Mouse (Mus musculus) heart, embryonic 13.5 days (tissue): Measurements from ENCODE around the gene Rpf2. TPM values are rescaled to one million over a fixed set of nuclear protein-coding genes. Genes with fewer than 3 reads are reported as not detected.
A peak's percentile ranks its signal among the peaks of the same experiment; 100 is the strongest.

Experiments
- ATAC-seq: fragments of 200-750 bp; cut with Nextera tagmentation; 2 replicates; pipeline ENCODE4 v1.8.0; 2017; ENCODE audit warnings: moderate TSS enrichment; ENCODE audit not compliant: insufficient number of reproducible peaks, low FRiP score, low TSS enrichment; ENCODE audit errors: extremely low read depth
- H3K27ac ChIP-seq: fragments of 300-500 bp; sonication (generic); replicated peaks from 2 replicates; pipeline ENCODE4 v1.5.1; 2015; ENCODE audit warnings: moderate library complexity, mild to moderate bottlenecking, inconsistent platforms
- H3K27me3 ChIP-seq: fragments of 300-500 bp; sonication (generic); replicated peaks from 2 replicates; pipeline ENCODE4 v1.6.1; 2015; ENCODE audit warnings: mild to moderate bottlenecking, inconsistent platforms
- H3K36me3 ChIP-seq: fragments of 300-500 bp; sonication (generic); 2 replicates; pipeline ENCODE4 v1.6.1; 2015; ENCODE audit warnings: mild to moderate bottlenecking, inconsistent platforms
- H3K4me1 ChIP-seq: fragments of 300-500 bp; sonication (generic); 2 replicates; pipeline ENCODE4 v1.6.1; 2015; ENCODE audit warnings: inconsistent platforms
- H3K4me2 ChIP-seq: fragments of 300-500 bp; sonication (generic); 2 replicates; pipeline ENCODE4 v1.6.1; 2015; ENCODE audit warnings: inconsistent platforms, mild to moderate bottlenecking, moderate library complexity
- H3K4me3 ChIP-seq: fragments of 300-500 bp; sonication (generic); 2 replicates; pipeline ENCODE4 v1.5.1; 2015; ENCODE audit warnings: moderate library complexity, mild to moderate bottlenecking, inconsistent platforms
- H3K9ac ChIP-seq: fragments of 300-500 bp; sonication (generic); 2 replicates; pipeline ENCODE4 v1.6.1; 2015; ENCODE audit warnings: inconsistent platforms, mild to moderate bottlenecking, moderate library complexity
- H3K9me3 ChIP-seq: fragments of 300-500 bp; sonication (generic); 2 replicates; pipeline ENCODE4 v1.6.1; 2016; ENCODE audit warnings: inconsistent platforms
- WGBS: fragments of 180-500 bp; shearing (Covaris S2); methylation state at CpG from one replicate; pipeline ENCODE4 v1.1.7; 2015; ENCODE audit warnings: mixed read lengths; 5-methylcytosine and 5-hydroxymethylcytosine counted together
- polyA plus RNA-seq: library from polyadenylated mRNA; unstranded; fragments of >200 nt; fragmentation: Nextera tagmentation; extraction: Ambion mirVana; gene quantifications from 2 replicates; pipeline ENCODE4 v1.2.1, GENCODE M21; 2015

The Rpf2 gene
- polyA plus RNA-seq, 1 experiment from 2014 or later, result 42.6 TPM

DNA sequence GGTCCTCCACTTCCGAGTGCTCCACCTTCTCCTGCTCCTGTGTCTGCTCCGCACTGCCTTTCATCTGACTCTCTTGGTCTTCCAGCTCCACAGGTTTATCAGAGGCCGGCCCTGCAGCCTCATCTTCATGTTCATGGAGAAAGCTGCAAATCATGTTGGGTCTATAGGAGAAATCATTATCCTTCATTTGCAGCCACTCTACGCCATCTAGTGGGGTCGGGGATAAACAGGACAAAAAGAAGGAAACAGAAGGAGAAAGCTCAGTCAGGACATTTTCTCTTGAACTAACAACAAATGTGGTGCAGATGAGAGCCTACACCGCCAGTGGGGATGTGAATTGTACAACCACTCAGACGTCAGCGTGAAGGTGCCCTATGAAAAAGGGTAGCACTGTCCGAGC lies 2.8 kb upstream of the Rpf2 start:
- Histone ChIP-seq H3K4me3 (no peak overlapping the region), H3K27ac (no peak overlapping the region), H3K4me1 (peaks cover 11% of the 10 kb centered on the region), H3K27me3 (no peaks in the 10 kb centered on the region), H3K36me3 (peaks cover 73% of the 10 kb centered on the region), H3K9me3 (no peaks in the 10 kb centered on the region), H3K4me2 (no peak overlapping the region), H3K9ac (no peak overlapping the region)
- no peak for ATAC-seq
- 88% methylated on average over 9 of the region's 9 CpGs for WGBS

DNA sequence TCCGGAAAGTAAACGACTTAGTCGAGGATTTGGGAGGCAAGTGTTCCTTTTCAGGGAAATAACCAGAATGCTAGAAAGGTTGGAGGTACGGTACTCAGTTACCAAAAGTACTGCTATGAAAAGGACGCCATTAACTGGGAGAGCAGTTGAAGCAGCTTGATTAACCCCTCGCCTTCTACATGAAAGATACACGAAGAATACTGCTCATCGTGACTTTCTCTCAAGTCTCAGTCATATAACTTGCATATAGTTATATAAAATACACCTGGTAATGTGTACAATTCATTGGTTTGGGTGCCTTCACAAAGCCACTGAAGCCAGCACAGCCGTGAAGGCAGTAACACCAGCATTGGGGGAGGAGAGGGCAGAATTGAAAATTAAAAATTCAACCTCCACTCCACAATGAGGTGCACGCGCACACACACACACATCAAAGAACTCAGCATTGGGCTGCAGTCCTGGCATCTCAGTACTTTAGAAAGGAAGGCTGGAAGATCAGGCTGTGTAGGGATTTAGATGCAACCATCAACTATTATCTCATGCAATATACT lies 405 bp upstream of the Rpf2 start:
- Histone ChIP-seq H3K9ac (peak overlapping the region; percentile 86), H3K36me3 (peaks cover 71% of the 10 kb centered on the region), H3K27ac (peak overlapping the region; percentile 56)

DNA sequence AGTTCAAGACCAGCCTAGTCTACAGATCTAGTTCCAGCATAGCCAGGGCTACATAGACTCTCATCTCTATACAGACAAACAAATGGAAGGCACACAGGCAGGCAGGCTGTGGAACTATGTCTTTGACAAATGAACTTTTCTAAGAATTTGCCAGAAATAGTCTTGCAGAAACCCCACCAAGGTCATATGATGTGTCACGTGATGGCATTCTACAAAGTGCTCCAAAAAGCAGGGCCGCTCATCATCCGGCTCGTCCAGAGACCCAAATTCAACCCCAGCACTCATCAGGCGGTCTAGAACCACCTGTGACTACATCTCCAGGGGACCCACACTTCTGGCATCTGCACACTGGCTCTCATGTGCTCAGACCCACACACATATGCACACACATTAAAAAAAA lies 9.0 kb downstream of the Rpf2 start:
- Histone ChIP-seq H3K4me3 (no peak overlapping the region), H3K4me2 (no peak overlapping the region), H3K9ac (no peak overlapping the region), H3K27me3 (no peaks in the 10 kb centered on the region), H3K27ac (no peak overlapping the region), H3K36me3 (peaks cover 91% of the 10 kb centered on the region), H3K4me1 (no peaks in the 10 kb centered on the region), H3K9me3 (no peaks in the 10 kb centered on the region)
- WGBS, result 90% methylated on average over 5 of the region's 5 CpGs
- no peak for ATAC-seq

More for the DNA sequence above, 405 bp upstream of the Rpf2 start:
- WGBS, result 33% methylated on average over 11 of the region's 11 CpGs
- Histone ChIP-seq H3K4me2 (peak overlapping the region; percentile 72), H3K27me3 (no peaks in the 10 kb centered on the region), H3K4me1 (peaks cover 11% of the 10 kb centered on the region), H3K9me3 (no peaks in the 10 kb centered on the region), H3K4me3 (peak overlapping the region; percentile 73)
- ATAC-seq, result no peak

DNA sequence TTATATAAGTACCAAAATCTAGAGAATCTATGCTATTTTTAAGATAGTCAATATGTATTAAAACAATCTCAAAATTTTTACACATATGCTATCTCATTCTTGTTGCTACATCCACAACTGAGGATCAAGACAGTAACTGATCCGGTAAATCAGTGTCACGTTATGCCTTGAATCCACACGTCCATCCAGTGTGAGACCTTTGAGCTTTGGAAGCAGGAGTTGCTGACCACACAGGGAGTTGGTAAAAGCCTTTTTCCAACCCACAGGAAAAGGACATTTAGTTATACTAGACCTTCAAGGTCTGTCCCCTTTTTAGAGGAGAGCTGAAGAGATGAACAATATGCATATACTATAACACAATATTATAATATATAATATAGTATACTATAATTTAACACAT lies 13.6 kb downstream of the Rpf2 start:
- Histone ChIP-seq H3K9me3 (no peaks in the 10 kb centered on the region), H3K4me1 (no peaks in the 10 kb centered on the region), H3K9ac (no peak overlapping the region), H3K36me3 (peaks cover 89% of the 10 kb centered on the region), H3K4me2 (no peak overlapping the region), H3K27me3 (no peaks in the 10 kb centered on the region), H3K4me3 (no peak overlapping the region), H3K27ac (no peak overlapping the region)
- ATAC-seq, result no peak
- WGBS, result 90% methylated on average over 3 of the region's 3 CpGs

DNA sequence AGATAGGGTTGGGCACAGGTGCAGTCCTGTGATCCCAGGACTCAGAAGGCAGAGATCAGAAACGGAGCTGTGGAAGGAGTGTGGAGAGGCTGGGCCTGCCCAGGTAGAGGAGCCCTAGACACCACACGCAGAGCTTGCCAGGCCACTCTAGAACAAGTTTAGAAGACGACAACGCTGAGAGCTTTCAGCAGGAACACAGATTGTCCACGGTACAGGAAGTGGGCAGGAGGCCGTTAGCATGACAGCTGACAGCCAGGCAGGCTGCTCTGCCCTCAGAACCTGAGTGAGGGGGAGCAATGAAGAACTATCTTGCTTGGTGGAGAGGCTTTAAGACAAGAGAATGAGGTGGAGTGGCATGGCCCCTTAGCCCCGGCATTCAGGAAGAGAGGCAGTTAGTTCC lies 14.4 kb downstream of the Rpf2 start:
- Histone ChIP-seq H3K4me3 (no peak overlapping the region), H3K4me1 (no peaks in the 10 kb centered on the region), H3K27me3 (no peaks in the 10 kb centered on the region), H3K36me3 (peaks cover 87% of the 10 kb centered on the region), H3K9ac (no peak overlapping the region), H3K27ac (no peak overlapping the region), H3K9me3 (no peaks in the 10 kb centered on the region), H3K4me2 (no peak overlapping the region)
- 53% methylated on average over 7 of the region's 7 CpGs for WGBS
- no peak for ATAC-seq

DNA sequence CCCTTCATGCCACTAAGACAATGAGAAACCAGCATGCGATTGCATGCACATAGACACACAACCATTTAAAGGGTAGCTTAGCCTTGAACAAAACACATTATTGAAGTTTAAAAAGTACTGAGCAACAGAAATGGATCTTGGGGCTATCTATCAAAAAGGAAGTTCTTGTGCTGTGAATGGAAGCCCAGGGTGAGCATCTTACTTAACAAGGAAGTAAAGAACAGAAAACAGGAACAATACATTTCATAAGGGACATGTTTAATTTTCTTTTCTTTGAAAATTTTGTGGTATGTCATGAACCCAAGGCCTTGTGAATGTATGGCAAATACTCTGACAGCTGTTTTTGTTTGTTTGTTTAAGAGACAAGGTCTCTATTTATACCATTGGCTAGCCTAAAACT lies 17.1 kb downstream of the Rpf2 start:
- H3K27me3 ChIP-seq, result no peaks in the 10 kb centered on the region
- 94% methylated on average over 1 of the region's 1 CpGs for WGBS
- H3K27ac ChIP-seq, result no peak overlapping the region
- no peak overlapping the region for H3K4me3 ChIP-seq
- H3K9ac ChIP-seq, result no peak overlapping the region
- H3K9me3 ChIP-seq, result no peaks in the 10 kb centered on the region
- no peaks in the 10 kb centered on the region for H3K4me1 ChIP-seq
- H3K4me2 ChIP-seq, result no peak overlapping the region
- peaks cover 87% of the 10 kb centered on the region for H3K36me3 ChIP-seq
- no peak for ATAC-seq

DNA sequence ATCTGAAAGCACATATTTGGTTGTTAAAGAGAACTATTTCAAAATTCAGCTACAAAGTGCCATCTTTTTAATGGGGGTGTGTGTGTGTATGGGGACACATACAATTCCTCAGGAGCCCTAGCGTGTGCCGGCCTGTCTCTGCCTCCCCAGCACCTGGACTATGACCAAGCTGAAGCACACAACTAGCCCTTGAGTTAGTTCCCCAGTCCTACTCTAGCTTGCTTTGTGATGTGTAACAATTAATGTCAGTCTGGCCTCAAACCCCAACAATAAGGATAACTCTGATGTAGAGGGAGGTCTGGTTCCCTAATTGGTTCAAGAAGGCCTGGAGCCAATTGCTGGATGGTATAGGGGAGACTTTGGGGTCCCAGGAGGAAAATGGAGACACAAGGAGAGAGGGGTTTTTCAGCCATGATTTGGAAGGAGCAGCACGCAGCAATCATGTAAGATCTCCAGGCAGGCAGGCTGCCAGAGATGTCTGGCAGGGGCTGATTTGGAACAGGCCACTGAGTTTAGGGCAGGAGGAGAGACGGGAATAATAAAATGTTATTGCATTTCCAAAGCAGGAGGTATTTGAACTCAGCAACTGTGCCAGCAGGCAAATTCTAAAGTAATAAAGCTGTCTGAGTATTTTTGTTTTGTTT lies 19.1 kb downstream of the Rpf2 start:
- Histone ChIP-seq H3K27me3 (no peaks in the 10 kb centered on the region), H3K9me3 (0 out of 2 replicates have a peak, but pooled peaks cover under 1% of the 10 kb centered on the region), H3K36me3 (peaks cover 91% of the 10 kb centered on the region), H3K27ac (no peak overlapping the region), H3K4me1 (no peaks in the 10 kb centered on the region), H3K4me2 (no peak overlapping the region), H3K4me3 (no peak overlapping the region), H3K9ac (no peak overlapping the region)
- WGBS, result 73% methylated on average over 4 of the region's 4 CpGs
- ATAC-seq, result no peak

DNA sequence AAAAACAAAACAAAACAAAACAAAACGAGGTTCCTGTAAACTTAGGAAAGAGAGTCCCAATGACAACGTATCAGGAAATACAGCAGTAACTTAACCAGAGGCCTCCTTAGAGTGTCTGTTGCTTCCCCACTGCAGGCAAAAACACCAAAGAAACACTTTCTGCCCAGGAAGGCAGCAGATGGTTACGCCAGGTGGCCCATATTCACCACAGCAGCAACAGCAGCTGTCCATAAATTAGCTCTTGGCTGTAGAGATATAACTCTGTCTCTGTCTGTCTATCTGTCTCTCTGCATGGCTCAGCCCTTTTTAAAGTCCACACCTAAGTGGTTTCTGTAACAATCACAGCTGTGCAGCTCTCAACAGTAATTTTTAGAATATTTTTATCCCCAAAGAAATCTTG lies 28.0 kb downstream of the Rpf2 start:
- Histone ChIP-seq H3K4me1 (no peaks in the 10 kb centered on the region), H3K4me2 (no peak overlapping the region), H3K9ac (no peak overlapping the region), H3K36me3 (peaks cover 31% of the 10 kb centered on the region), H3K27me3 (no peaks in the 10 kb centered on the region), H3K4me3 (no peak overlapping the region), H3K27ac (no peak overlapping the region), H3K9me3 (0 out of 2 replicates have a peak, but pooled peaks cover 4% of the 10 kb centered on the region)
- 78% methylated on average over 3 of the region's 3 CpGs for WGBS
- ATAC-seq, result no peak

DNA sequence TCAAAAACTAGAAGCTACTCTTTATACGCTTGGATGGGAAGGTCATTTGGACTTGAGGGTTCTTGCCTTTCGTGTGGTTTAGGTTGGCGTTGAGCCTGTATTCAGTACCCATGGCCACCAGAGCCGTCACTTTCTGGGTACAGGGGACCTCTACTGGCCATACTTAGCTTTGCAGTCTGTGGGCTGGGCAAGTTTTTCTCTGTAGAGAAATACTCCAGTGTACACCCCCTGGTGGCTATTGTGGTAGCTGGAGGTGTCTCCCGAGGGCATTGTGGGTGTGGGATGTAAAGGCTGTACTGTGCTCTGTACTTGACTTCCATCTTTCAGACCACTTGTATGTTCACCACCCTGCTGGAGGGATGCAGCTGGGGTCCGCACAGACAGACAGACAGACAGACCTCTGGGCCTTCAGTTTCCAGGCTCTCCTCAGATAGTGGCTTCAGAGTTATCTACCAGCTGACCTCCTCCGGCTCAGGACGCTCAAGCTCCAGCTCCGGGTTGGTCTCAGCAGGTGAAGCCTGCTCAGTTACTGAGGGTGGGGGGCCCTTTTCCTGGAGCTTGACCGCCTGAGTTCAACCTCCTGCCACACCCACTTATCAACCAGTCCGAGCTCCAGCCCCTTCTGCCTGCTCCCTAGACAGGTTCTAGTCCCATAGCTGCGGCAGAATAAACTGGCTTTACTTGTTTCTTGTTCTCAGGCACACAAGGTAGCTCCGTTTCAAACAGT lies 34.2 kb downstream of the Rpf2 start:
- H3K4me3 ChIP-seq, result peak overlapping the region; percentile 19; the same call in 1 of the 2 replicates
- no peaks in the 10 kb centered on the region for H3K4me1 ChIP-seq
- no peaks in the 10 kb centered on the region for H3K36me3 ChIP-seq
- peak overlapping the region; percentile 47 for H3K4me2 ChIP-seq
- peak; percentile 66; the same call in 1 of the 2 replicates for ATAC-seq
- no peak overlapping the region for H3K27ac ChIP-seq
- no peaks in the 10 kb centered on the region for H3K9me3 ChIP-seq
- WGBS, result 24% methylated on average over 13 of the region's 13 CpGs
- H3K27me3 ChIP-seq, result no peaks in the 10 kb centered on the region
- no peak overlapping the region for H3K9ac ChIP-seq

DNA sequence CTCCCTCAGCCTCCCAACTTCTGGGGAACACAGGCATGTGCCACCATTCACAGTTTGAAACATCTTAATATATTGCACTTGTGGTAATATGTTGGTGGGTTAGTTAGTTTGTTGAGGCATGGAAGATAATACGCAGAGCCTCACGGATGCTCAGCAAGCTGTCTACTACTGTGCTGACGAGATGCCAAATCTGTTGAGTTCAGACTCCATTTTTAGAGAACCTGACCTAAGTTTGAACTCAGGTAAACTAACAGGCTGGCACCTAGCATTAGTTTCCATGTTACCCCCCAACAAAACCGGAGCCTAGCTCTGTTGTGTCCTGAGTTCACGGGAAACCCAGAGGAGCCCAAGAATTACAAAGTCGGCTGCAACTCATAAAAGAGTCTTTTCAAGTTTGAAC lies 51.8 kb downstream of the Rpf2 start:
- ATAC-seq, result no peak
- H3K4me2 ChIP-seq, result no peak overlapping the region
- peaks cover 6% of the 10 kb centered on the region; the same call in 1 of the 2 replicates for H3K4me1 ChIP-seq
- no peak overlapping the region for H3K9ac ChIP-seq
- peaks cover 9% of the 10 kb centered on the region; the same call in 1 of the 2 replicates for H3K27me3 ChIP-seq
- H3K36me3 ChIP-seq, result no peaks in the 10 kb centered on the region
- WGBS, result 70% methylated on average over 6 of the region's 6 CpGs
- no peaks in the 10 kb centered on the region for H3K9me3 ChIP-seq
- no peak overlapping the region for H3K4me3 ChIP-seq
- H3K27ac ChIP-seq, result no peak overlapping the region

DNA sequence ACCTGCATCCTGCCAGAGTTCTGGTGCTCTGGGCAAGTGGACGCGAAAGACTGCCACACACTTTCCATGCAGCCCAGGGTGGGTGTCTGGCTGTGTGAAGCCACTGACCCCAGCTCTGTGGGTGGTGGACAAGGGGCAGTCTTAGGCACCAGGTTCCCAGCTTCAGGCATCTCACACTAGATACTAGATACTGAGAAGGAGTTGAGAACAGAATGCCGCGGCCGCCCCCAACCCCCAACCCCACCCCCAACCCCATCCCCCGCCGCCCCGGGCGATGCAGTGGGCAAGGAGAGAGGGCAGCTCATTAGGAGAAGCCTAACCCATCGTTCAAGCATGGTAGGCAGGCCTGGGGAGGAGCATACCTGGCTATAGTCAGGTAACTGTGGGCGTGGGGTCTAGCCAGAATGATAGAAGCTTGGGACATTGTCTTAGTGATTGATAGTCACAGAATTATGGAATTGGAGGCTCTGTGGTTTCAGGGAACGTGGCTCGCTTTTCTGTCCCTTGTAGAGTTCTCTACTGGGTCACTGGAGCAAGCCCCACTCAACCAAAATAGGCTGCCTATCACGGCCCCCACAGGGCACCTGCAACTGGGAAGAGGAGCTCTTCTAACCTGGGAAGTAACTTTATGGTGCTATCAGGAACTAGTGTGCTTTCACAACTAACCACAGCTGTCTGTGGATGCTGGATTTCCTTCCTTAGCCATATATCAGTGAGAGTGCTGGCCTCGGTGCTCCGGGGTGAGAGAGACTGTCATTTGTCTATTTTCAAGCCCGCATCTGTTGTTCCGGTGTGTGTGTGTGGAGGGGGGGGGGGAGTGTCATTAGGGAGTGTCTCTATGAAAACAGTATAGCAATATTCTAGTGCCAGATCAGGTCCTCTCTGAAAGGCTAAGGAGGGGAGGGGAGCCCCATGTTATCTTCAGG lies 54.6 kb downstream of the Rpf2 start:
- Histone ChIP-seq H3K27ac (no peak overlapping the region), H3K9ac (0 out of 2 replicates have a peak overlapping the region, but pooled peaks have one; percentile 13), H3K27me3 (peaks cover 9% of the 10 kb centered on the region; the same call in 1 of the 2 replicates), H3K4me2 (peak overlapping the region; percentile 51), H3K4me1 (peaks cover 6% of the 10 kb centered on the region; the same call in 1 of the 2 replicates), H3K36me3 (no peaks in the 10 kb centered on the region), H3K9me3 (no peaks in the 10 kb centered on the region), H3K4me3 (peak overlapping the region; percentile 15)
- no peak for ATAC-seq
- WGBS, result 50% methylated on average over 18 of the region's 18 CpGs
